Mouse (Mus musculus): Measurements from ENCODE around the gene Myh7b.

- TF ChIP-seq EP300 (IDR thresholded peaks at IDR 0.05), result no peak
- no peak for TF ChIP-seq CTCF (IDR thresholded peaks at IDR 0.05)
Observed at GRCm38 (mm10) chr2:155641540-155642472, 30.8 kb downstream of the Myh7b start.

All from lung, postnatal 0 days (tissue).